Mouse (Mus musculus) adrenal gland, adult 18-20 months (tissue): ENCODE data around the gene Lin7b. TPM values are rescaled to one million over a fixed set of nuclear protein-coding genes. Genes with fewer than 3 reads are reported as not detected.

Source experiments
- DNase-seq, 2 experiments: peaks; one replicate each; pipeline ENCODE4 v3.0.0; 2021 to 2022; ENCODE audit warnings: low spot score in 2 of 2
- long read RNA-seq, 2 experiments: library from polyadenylated mRNA; stranded (forward); transcript quantifications; one replicate each; pipeline ENCODE4 v2.0.0; 2021
- total RNA-seq, 2 experiments: library from RNA; stranded (reverse); gene quantifications; 1 replicate in 1 of 2; 2 replicates in 1 of 2; pipeline ENCODE4 v1.2.3; 2021

The Lin7b gene
- total RNA-seq: 1 to 10 TPM; 1.3 to 1.7 TPM
- long read RNA-seq, experiment 1: 0 reads
- long read RNA-seq, experiment 2, partial matches to known transcripts: 0 of 2 reads
- long read RNA-seq, experiment 2, other reads (novel, unspliced or antisense): 1 of 2 reads

GRCm38 (mm10) chr7:45370475-45371311, at the start of gene Lin7b:
Lin7b (minus strand) TSS chr7:45370583.
- DNase-seq: peak; percentile 78 to 82

- no peak for DNase-seq
These were observed 47.6 kb upstream of the Lin7b start for GRCm38 (mm10) chr7:45417962-45418492.

GRCm38 (mm10) chr7:45415636-45416035, 45.3 kb upstream of the Lin7b start:
- DNase-seq: no peak

DNA sequence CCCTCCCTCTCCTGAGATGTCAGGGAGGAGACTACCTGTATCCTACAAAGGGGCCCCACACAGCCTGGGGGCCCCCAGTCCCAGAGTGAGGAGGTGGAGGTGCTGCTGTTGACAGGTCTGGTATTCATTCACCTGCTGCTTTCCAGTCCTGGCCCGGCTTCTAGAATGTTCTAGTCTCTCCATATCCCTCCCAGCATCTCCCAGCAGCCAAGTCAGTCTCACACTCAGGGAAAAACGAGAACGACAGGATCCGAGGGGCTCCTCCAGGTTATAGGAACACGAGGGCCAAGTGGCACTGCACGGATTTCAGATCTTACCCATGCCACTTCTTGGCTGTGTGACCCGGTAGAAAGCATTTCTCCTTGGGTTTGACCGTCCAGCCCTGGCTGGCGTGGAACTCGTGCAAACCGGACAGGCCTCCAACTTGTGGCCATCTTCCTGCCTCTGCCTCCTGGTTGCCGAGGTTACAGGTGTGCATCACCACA, 44.4 kb upstream of the Lin7b start:
- no peak for DNase-seq

- no peak for DNase-seq
These were observed 43.7 kb upstream of the Lin7b start for GRCm38 (mm10) chr7:45413864-45414739.

DNA sequence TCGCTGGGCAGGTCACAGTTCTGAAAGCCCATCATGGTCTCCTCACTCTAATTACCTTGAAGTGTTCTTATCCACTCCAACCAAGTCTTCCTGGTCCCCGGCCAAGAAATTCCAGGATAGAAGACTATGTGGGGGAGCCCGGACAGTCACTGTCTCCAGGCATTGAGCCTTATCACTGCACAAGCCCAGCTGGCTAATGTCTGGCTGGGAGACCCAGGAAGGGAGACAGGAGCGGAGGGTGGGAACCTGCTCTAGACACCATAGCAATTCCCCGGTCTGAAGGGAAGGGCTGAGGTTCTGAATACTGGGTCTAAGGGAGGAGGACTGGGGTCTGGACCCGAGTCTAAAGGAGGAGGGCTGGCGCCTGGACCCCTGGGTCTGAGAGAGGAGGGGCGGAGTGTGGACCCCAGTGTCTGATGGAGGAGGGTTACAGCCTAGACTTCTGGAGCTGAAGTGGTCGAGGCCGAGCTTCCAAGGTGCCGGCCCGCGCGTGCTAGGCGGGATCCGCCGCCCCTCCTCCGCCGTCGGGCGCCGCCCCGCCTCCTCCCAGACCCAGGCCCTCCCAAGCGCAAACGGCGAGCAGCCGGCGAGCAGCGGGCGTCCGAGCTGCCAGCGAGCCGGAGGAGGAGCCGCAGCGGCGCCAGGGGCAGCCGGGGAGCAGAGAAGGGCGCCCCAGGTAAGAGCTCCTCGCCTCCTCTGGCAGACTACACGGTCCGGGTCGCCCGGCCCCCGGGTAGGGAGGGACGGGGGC, 42.9 kb upstream of the Lin7b start, which contains the start of gene Ntf5:
TSS of gene Ntf5 (plus strand) at position 583 of the 751 bp plus-strand sequence.
- DNase-seq: no peak

- no peak for DNase-seq
These were observed 42.0 kb upstream of the Lin7b start for GRCm38 (mm10) chr7:45412421-45412820.

- no peak for DNase-seq
These were observed 39.2 kb upstream of the Lin7b start for GRCm38 (mm10) chr7:45409497-45410163.

DNA sequence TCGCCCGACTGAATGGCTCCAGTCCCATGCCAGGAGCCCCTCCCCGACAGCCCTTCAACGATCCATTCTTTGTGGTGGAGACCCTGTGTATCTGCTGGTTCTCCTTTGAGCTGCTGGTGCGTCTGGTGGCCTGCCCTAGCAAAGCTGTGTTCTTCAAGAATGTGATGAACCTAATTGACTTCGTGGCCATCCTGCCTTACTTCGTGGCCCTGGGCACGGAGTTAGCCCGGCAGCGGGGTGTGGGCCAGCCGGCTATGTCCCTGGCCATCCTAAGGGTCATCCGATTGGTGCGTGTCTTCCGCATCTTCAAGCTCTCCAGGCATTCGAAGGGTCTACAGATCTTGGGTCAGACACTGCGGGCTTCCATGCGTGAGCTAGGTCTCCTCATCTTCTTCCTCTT, 38.6 kb upstream of the Lin7b start:
- DNase-seq: no peak

DNA sequence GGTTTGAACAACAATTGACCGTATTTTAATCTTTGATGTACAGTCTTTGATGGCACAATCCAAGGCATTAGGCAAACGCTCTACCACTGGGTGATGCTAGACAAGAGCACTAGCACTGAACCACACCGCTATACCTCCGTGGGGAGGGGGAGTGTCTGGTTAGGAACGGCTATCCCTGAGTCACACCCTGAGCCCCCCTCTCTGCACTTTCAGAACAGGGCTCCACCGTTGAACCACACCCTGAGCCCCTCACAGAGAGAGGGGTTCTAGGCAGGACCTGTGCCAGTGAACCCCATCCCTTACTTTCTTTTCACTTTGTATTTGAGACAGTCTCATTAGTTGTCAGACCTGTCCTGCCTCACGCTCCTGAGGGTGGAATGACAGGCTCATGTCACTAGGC, 38.0 kb upstream of the Lin7b start:
- no peak for DNase-seq

GRCm38 (mm10) chr7:45407836-45408235, 37.5 kb upstream of the Lin7b start:
- DNase-seq: no peak

DNA sequence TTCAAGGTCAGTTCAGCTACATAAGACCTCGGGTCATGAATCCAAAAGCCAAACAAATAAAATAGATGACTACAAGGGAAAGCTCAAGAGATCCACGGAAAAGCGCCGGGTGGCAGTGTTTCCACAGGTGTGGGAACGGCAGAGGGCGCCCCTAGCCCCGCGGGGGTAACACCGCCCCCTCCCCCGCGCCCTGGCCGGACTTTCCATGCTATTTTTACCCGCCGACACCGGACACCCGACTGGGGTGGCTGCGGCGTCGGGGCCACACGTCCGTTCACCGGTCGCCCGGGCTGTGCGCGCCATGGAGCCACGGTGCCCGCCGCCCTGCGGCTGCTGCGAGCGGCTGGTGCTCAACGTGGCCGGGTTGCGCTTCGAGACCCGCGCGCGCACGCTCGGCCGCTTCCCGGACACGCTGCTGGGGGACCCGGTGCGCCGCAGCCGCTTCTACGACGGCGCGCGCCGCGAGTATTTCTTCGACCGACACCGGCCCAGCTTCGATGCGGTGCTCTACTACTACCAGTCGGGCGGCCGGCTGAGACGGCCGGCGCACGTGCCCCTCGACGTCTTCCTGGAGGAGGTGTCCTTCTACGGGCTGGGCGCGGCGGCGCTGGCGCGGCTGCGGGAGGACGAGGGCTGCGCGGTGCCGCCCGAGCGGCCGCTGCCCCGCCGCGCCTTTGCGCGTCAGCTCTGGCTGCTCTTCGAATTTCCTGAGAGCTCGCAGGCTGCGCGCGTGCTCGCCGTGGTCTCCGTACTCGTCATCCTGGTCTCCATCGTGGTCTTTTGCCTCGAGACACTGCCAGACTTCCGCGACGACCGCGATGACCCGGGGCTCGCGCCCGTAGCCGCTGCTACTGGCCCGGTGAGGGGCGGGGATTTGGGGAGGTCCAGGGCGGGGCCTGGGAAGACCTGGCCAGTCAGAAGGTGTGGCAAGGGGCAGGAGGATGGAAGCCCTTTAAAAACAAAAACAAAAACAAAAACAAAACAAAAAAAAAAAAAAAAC, 36.1 kb upstream of the Lin7b start:
- no peak for DNase-seq

GRCm38 (mm10) chr7:45405091-45406075, 35.0 kb upstream of the Lin7b start, which contains the start of gene Kcna7:
Kcna7 (plus strand) TSS chr7:45405653.
- DNase-seq: peak; percentile 75 to 82

DNA sequence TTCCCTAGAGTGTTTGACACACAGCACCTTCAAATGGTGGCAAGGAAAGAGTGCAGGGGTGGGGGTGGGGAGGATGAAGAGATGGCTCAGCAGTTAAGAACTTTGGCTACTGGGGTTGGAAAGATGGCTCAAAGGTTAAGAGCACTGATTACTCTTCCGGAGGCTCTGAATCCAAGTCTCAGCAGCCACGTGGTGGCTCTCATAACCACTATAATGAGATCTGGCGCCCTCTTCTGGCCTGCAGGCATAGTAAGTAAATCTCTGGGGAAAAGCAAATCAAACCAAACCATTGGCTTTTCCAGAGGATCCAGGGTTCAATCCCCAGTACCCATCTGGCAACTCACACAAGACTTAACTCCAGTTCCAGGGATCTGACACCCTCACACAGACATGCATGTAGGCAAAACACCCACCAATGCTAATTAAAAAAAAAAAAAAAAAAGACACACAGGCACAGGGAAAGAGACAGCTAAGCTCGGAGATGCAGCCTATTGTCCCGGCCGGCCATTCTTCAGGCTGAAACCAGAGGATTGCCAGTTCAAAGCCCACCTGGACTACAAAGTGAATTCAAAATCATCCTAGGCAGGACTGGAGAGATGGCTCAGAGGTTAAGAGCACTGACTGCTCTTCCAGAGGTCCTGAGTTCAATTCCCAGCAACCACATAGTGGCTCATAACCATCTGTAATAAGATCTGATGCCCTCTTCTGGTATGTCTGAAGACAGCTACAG, 33.3 kb upstream of the Lin7b start:
- peak; percentile 53 to 71 for DNase-seq

DNA sequence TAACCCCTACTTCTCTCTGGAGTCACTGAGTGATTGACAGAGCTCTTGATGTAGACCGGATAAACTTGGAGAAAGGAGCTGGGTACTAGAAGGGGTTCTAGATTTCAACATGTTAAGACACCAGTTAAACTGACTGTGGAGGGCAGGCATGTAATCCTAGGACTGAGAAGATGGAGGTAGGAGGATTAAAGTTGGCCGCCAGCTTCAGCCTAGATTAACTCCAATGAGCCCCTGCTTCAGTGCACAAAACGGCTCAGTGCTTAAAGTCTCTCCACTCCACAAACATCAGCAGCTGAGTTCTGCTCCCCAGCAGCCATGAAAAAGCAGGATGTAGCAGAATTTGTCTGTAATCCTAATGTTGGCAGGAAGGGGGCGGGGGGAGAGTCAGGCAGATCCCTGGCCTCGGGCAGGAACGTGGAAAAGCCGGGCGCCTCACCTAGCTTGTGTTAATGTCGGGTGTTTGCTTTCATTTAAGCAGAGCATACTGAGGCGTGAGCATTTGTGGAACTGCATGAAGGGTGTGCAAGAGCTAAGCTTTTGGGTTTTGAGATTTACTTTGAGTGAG, 31.2 kb upstream of the Lin7b start:
- DNase-seq: no peak

GRCm38 (mm10) chr7:45396787-45397186, 26.4 kb upstream of the Lin7b start:
- DNase-seq: no peak
